Mouse (Mus musculus) brain, embryonic 14.5 days (tissue): ENCODE measurements around the gene Abcc4.

Experiments used
- CTCF ChIP-seq: fragments of 200-500 bp; IDR thresholded peaks from 2 replicates; pipeline ENCODE4 v1.5.1; 2012; ENCODE audit warnings: inconsistent platforms, mild to moderate bottlenecking, moderate library complexity, borderline replicate concordance; ENCODE audit not compliant: insufficient read depth, insufficient read length; ENCODE audit errors: extremely low read depth
- POLR2A ChIP-seq: fragments of 200-500 bp; IDR thresholded peaks from 2 replicates; pipeline ENCODE4 v1.6.1; 2012; ENCODE audit warnings: mild to moderate bottlenecking, inconsistent platforms, borderline replicate concordance; ENCODE audit not compliant: poor library complexity, insufficient read depth, insufficient read length, severe bottlenecking; ENCODE audit errors: extremely low read depth

DNA sequence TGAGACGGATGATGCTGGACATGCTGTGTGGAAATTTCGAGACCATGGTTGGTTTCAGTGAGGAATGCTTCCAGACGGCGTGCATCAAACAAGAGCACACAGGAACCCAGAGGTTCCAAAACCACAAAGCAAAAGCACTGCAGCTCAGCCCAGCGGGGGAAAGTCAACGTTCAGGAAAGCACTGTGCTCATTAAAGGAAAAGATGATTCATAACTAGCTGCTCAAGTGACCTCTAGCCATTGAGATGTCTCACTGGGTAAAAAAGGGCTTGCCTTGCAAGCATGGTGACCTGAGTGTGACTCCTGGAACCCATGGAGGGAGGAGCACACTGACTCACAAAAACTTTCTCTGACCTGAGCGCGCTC lies 47.7 kb downstream of the Abcc4 start:
- TF ChIP-seq CTCF (no peak), POLR2A (no peak)
